Mouse (Mus musculus): ENCODE results near the gene Sbno2.
"Not testable (repeated sequence)": the region's sequence is repeated elsewhere in the genome, so short reads cannot be mapped to it uniquely, and the experiment has no call there.

The Sbno2 gene

DNA sequence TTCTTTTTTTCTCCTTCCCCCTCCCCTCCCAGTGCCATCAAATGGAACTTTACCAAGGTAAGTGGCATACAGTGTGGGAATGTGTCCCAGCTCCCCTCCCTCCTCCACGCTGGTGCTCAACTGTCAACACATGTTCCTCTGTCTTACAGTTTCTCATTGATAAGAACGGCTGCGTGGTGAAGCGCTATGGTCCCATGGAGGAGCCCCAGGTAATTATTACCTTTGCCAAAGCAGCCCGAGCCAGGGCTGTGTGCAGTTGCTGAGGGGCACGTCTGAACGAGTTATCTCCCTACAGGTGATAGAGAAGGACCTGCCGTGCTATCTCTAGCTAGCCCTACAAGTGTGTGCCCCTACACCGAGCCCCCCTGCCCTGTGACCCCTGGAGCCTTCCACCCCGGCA lies 49.5 kb downstream of the Sbno2 start:
- no peak for DNase-seq

DNA sequence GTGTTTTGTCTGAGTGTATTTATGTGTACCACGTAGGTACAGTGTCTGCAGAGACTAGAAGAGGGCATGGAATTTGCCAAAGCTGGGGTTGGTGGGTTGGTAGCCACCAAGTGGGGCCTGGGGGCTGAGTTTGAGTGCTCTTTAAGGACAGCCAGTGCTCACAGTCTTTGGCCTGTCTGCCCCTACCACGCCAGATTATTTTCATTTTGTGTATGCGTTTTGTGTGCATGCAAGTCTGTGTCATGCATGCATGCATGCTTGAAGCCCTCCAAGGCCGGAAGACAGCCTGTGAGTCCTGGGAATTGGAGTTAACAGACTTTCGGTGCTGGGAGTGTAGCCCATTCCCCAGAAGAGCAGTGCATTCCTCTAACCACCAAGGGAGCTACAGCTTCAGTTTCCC lies 50.0 kb downstream of the Sbno2 start:
- DNase-seq = no peak

DNA sequence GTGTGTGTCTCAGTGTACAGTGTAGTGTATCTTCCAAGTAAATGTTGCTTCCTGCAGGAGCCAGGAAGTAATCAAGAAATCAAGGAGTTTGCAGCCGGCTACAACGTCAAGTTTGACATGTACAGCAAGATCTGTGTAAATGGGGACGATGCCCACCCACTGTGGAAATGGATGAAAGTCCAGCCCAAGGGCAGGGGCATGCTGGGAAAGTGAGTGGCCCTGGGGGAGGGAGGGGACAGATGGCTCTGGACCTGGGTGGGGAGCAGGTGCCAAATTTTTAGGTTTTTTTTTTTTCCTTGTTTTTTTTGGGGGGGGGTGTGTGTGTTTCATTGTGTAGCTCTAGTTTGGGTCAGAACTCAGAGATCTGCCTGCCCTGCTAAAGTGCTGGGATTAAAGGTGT lies 50.5 kb downstream of the Sbno2 start:
- not testable (repeated sequence) for DNase-seq

DNA sequence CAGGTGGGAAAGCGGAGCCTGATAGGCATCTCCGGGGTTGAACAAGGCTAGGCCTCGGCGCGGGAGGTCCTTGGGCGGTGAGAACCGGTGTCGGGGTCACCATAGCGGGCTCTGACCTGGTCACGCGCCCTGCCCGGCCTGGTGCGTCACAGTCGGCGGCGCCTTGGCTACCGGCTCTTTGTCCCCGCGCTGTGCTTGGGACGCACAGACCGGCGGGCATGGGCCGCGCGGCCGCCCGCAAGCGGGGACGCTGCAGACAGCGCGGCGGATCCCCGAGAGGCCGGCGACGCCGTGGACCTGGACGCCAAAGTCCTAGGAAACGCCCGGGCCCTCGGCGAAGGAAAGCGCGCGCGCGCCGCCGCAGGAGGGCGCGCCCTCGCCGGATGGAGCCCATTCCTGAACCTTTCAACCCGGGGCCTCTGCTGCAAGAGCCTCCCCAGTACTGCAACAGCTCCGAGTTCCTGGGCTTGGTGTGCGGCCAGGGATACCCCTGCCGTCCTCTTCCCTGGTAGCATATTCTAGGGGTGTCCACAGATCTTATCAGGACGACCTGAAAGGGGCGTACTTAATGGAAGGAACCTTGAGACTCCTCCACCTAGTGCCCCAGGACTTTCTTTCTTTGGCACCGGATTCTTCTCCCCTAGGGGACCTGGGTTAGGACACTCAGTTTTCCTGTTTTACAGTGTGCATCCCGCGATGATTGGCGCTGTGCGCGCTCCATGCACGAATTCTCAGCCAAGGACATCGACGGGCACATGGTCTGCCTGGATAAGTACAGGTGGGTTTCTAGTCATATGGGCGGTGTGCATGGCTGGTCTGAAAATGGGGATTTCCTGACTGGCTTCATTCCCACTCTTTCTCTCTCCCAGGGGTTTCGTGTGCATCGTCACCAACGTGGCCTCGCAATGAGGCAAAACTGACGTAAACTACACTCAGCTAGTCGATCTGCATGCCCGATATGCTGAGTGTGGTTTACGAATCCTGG lies 51.2 kb downstream of the Sbno2 start:
- peak; percentile 28 for DNase-seq

DNA sequence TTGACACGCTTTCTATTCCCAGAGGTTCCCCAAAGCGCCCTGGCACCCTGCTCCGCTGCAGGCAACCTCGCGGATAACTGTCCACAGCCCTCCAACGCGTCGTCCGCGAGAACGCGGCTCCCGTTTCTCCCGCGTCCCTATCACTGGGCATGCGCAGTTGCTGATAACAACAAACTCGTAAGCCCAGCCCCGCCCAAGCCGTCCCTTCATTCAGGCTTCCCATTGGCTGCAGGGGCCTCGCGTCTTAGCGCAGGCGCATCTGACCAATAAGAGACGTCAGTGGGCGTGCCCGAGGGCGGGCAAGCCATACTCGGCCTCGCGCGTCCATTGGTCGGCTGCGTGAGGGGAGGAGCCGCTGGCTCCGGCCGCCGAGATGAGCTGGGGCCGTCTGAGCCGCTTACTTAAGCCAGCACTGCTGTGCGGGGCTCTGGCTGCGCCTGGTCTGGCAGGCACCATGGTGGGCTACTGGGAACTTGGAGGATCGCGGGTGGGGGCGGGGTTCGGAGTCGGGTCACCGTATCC lies 52.1 kb downstream of the Sbno2 start:
- peak; percentile 100 for DNase-seq

DNA sequence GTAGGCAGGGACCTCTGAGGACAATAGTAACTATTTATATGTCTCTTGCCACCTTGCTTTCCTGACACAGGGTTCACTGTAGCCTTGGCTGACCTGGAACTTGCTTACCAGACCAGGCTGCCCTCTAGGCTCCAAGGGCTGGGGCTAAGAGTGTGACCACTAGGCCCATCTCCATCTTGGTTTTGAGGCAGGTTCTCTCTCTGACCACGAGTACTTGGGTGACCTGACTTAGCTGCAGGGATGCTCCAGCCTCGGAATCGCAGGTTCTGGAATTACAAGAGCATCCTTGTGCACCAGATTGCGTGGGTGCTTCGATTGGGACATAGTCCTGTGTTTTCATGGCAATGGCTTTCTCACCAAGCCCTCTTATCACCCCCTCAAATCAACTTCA lies 53.0 kb downstream of the Sbno2 start:
- DNase-seq = no peak

DNA sequence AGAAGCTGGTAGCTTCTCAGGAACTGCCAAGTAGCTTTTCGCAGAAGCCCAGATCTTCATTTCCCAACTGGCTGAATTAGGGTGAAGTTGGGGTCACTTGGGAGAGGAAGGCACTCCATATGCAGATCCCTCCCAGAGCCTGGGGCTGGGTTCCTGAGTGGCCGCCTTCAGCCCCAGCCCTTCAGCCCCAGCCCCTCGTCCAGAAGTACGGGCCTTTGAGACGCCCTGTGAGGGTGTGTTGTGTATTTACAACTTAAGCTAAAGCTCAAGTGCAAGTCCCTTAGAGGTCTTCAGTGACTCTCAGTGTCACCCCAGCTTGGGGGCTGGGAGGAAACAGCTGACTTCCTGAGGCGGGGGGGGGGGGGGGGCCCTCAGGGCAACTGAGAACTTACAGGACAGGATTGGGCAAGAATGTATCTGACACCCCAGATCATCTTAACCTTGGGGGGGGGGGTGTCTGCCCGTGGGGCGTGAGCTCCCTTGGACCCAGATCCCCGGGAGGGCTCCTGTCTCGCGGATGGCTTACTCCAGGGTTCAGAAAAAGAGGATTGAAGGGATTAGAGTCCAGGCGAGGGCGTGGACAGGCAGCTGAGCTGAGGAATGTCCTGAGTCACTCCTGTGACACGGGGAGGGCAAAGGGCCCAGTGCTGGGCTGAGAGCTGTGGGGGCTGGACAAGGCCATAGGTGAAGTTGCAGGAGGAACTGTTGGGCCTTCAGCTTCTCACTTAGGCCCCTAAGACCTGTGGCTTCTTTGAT lies 53.6 kb downstream of the Sbno2 start:
- DNase-seq = no peak

DNA sequence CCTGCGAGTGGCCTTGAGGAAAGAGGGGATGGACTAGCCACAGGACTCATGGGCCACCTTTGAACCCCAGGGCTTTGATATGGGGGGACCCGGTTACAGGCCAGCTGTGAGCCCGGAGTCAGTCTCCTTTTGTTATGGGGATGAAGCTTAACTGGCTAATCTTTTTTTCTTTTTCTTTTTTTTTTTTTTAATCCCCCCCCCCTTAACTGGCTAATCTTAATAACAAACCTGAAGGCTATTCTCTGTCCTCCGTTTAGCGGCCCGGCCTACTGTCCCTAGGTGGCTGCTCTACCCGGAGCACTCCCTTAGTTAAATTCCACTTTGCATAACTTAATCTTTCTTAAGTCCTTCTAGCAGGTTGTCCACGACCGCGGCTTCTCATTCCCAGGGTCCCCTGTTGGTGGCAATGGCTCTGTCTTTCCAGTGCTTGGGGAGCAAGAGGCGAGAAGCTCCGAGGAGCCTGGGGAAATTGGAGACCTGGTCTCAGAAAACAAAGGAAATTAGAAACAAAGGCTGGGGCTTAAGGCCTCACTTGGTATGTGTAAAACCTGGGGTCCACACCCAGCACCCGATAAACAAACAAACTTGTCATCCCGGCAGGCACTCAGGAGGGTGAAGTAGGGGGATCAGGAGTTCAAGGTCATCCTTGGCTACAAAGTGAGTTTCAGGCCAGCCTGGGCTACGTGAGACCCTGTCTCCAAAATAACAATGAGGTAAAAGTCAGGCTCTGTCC lies 54.3 kb downstream of the Sbno2 start:
- DNase-seq = no peak

DNA sequence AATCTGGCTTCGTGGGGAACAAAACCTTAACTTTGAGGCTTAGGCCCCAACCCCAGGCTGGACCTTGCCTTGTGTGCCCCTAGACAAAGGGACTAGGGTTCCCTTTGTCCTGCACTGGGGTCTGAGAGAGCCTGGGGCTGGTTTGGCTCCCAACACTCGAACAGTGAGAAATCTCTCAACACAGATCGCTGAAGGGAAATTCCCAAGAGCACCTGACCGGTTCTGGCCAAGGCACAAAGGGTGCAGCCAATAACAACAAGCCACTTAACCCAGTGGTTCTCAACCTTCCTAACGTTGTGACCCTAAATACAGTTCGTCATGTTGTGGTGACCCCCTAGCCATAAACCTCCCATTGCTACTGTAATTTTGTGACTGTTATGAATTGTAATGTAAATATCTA lies 55.1 kb downstream of the Sbno2 start:
- DNase-seq = no peak

DNA sequence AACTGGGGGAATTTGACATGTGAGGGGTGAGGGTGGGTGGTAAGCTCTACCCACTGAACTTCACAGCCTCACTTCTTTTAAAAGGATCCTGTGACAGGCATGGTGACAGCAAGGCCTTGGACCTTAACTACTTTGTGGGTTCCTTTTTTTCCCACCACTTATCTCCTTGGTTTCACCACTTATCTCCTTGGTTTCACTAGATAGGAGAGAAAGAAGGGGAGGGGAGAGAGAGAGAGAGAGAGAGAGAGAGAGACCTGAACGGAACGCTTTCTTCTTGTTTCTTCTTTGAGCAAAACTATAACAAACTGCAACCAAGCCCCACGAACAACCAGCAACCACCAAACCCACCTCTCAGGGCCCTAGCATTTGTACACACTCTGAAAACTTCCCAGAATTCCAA lies 56.5 kb downstream of the Sbno2 start:
- DNase-seq = no peak

DNA sequence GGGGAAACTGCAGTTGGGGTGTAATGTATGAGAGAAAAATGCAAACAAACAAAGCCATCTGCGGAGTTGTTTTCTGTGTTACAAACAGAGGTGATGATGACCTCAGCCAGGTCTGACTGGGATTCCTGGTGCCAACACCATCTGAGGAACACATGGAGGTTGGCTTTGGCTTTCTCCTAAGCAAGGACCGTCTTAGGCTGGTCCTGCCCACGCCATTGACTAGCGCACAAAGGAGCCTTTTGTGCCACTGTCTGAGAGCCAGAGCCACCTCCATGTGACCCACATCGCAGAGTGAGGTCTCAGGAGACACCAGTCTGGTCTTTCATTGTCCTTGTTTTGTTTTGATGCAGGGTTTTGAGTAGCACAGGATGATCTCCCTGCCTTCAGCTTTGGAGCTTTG lies 57.0 kb downstream of the Sbno2 start:
- no peak for DNase-seq

DNA sequence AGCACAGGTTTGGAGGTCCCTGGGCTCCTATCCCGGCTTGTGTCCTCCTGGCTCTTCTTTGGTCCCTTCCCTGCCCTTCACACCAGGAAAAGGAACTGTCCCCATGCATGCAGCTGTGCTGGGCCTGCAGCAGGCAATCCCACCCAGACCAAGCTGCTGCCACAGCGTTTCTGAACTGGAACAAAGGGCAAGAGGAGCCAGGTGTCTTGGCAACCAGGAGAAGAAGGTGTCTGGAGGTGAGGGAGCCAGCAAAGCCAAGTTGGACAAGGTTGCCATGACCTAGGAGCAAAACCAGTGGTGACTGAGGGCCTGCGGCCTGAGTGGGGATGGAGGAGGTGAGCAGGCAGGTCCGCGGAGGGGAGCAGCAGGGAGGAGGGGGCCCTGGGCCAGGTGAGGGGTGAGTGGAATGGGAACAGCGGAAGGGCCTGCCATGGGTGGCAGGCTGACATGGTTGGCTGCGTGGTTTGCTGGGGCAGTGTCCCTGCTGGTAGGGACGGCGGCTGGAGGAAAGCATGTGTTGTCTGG lies 58.3 kb downstream of the Sbno2 start, which contains the start of gene Gpx4:
Gpx4 (plus strand) TSS at position 126 of the 525 bp plus-strand sequence.
- no peak for DNase-seq

DNA sequence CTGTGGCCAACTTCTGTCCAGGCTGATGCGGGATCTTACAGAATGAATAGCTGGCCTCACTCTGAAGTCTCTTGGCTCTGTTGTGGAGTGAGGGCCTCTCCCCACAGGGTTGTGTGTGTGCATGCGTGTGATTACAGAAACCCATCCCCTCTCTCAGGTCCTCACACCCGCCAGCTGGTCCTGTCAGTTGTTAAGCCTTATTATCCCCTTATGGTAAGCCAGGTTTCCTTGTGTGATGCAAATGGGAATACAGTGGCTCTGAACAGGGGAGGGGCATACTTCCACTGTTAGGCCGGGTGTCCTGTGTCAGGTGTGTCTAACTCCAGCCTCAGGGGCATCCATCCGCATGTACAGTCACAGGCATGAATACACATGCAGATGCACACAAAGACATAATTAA lies 59.6 kb downstream of the Sbno2 start:
- no peak for DNase-seq

DNA sequence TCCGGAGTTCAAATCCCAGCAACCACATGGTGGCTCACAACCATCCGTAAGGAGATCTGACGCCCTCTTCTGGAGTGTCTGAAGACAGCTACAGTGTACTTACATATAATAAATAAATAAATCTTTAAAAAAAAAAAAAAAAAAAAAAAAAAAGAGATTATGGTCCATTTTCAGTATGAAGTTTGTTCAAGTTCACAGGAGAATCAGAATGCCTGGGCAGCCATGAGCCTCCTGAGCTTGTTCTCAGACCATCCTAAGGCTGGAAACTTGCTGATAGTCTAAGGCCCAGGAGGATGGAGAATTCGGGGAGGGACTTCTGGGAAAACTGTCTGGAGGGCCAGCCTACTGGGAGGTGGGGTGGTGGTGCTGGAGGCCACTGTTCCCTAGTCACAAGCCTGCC lies 60.0 kb downstream of the Sbno2 start:
- DNase-seq = not testable (repeated sequence)

DNA sequence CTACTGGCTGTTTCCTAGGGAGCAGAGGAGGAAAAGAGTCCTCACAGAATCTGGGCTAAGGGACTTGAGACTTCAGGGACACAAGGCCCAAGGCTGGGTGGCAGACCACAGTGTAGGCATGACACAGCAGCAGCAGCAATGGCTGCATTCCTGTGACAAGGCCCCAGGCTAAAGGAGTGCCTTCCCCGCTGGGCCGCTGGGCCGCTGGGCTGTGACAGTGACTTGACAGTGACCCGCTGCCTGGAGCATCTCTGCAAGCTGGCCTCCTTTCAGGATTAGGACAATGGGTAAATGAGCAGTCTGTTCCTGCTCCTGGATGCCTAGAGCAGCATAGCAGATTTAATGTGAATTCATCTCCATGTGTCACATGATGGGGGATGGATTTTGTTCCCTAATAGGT lies 61.3 kb downstream of the Sbno2 start:
- DNase-seq = no peak

DNA sequence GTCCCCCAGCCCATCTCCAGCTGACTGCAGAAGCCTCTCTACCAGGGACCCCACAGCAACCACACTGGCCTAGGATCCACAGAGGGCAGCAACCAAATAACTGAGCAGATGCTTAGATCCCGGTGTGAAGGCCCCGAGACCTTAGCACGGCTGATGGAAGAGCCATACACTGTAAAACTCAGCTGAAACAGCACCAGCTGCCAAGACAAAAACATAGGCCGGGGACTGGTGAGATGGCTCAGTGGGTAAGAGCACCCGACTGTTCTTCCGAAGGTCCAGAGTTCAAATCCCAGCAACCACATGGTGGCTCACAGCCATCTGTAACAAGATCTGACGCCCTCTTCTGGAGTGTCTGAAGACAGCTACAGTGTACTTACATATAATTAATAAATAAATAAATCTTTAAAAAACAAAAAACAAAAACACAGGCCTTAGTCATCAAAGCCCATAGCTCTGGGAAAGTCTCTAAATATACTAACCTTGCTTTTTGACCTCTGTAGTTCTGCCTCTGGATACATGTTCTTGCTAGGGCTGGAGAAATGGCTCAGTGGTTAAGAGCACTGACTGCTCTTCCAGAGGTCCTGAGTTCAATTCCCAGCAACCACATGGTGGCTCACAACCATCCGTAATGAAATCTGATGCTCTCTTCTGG lies 63.8 kb downstream of the Sbno2 start:
- DNase-seq = not testable (repeated sequence)

DNA sequence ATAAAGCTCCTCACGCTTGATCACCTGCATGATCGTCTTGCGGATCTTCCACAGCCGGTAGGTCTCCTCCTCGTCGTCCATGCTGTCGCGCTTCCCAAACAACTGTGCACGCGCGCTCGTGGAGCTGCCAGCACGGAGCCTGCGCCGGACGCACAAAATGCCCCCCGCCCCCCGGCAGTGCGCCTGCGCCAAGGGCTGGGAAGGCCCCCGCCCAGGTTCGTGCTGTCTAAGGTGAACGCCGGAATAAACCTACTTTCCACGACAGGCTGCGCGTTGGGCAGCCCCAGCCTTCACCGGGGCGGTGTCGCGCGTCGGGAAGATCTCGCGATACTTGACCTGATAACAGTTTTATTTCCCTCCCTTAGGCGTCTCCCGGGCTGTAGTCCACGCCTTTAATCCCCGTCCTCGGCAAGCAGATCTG lies 65.8 kb downstream of the Sbno2 start, which contains the start of gene Polr2e:
Polr2e (minus strand) TSS at position 237 of the 421 bp plus-strand sequence.
- DNase-seq = peak; percentile 97

DNA sequence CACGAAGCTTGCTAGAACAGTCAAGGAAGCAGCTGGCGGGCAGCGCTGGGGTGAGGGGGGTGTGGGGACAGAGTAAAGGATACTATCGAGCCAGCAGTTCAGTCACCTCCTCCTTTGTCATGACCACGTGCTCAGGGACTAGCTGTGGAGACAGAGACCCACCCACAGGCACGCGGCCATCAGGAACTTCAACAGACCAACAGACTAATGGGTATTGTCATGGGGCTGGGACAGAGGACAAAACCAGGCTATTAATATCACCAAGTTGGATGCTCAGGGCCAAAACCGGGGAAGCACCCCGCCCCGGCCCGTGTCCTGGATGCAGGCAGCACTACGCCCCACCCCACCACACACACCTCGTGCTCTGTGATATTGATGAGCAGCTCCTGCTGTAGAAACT lies 68.5 kb downstream of the Sbno2 start:
- no peak for DNase-seq

DNA sequence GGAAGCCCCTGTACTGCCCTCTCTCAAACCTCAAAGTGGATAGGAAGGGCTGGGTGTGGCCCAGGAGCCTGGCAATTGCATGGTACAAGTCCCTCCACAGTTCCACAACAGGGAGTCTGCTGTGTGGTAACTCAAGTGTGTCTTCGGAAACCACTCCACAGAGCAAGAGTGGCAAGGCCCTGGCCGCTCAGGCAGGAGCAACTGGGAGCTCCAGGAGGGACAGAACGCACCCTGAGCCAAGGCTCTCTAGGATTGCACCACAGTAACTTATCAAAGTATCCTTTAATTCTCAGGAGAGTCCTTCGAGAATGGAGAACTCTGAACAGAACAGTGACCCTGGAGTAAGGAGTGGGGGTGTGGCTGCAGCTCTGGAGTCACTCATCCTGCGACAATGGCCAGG lies 69.7 kb downstream of the Sbno2 start:
- no peak for DNase-seq

DNA sequence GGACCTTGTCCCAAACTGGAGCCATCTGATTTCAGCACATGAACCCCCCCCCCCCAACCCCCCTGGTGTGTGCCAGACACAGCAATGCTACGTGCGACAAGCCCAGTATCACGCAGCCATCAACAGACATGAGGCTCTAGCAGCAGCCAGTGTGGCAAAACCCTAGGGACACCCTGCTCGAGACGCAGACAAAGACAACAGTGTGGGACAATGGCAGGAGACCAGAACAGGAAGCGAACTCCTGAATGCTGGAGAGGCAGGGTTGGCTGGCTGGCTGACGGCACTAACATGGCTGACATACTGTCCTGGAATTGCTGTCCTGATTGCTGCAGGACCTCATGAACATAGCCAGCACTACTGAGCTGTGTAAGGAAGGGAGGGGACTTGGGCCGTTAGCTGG lies 70.2 kb downstream of the Sbno2 start:
- DNase-seq = no peak

DNA sequence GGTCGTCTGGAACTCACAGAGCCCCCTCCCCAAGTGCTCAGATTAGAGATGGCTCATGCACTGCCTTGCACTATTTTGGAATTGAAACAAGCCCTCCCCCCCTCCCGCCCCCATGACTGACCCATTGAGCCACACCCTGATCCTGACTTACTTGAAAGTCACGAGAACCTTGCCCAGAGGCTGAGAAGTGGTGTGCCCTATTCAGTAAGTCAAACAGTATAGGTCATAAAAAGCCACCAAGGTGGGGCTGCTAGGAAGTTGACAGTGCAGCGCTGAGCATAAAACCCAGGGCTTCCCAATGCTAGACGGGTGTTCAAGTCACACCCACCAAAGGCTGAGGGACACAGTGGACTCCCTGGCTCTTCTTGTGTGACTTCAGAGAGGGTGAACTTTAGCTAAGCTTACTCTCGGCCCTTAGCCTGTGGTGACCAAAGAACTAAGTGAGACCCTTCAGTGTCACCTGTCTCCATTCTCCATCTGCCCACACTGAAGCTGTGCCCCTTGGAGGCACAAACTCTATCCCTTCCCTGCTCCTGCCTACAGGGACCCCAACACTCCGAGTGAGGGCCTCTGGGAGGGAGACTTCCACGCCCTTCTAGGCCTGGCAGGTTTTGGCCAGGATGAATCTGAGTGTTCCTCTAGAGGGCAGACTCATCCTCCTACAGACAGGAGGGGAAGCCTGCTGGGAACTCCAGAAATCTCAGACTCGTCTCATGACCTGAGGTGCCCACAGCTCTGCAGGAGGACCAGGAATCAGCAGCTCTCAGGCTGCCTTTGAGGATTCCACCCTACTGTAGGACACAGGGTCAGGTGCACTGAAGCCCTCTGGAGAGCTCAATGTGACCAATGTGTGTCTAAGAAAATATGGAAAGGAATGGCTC lies 71.6 kb downstream of the Sbno2 start:
- no peak for DNase-seq

Measured in right cerebral cortex, postnatal 25 days (tissue).